Mouse (Mus musculus) kidney, adult 2 months (tissue): ENCODE results near the gene Npas3.

Experiments
- CTCF ChIP-seq: fragments of 200-500 bp; conservative IDR thresholded peaks from 2 replicates; pipeline ENCODE4 v1.5.1; 2011; ENCODE audit warnings: low read depth, mild to moderate bottlenecking, control low read depth, low read length, moderate library complexity, mixed read lengths; ENCODE audit not compliant: insufficient read depth, insufficient read length
- POLR2A ChIP-seq: fragments of 200-500 bp; IDR thresholded peaks from one replicate; pipeline ENCODE4 v1.6.1; 2011; ENCODE audit warnings: low read depth, low read length, control low read depth

DNA sequence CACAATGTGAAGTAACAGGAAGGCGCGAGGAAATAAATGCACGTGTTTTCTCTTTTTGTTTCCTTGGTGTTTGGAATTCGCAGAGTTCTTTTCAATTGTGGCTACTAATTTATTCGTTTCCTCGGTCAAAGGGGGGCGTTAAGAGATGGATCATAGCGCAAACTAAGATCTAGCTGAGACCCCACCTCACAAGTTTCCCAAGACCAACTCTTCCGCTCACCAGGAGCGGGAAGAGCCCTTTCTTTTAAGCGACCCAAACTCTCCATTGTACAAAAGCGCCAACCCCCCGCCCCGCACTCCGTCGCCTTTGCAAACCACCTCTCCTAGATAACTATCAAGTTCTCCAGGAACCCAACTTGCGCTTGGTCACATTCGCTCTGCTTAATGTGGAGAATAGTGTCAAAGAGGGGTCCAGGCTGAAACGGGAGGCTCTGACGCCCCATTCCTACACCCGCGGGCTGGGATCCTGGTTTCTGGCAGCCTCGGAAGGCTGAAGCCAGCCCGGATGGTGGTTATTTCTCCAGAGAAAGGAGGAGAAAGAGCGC lies 914 bp upstream of the Npas3 start:
- TF ChIP-seq POLR2A (no peak), CTCF (no peak)
